Mouse (Mus musculus) layer of hippocampus, postnatal 25 days (tissue): Measurements from ENCODE around the gene Hvcn1. TPM values are rescaled to one million over a fixed set of nuclear protein-coding genes. Genes with fewer than 3 reads are reported as not detected.

ENCODE experiments used
- DNase-seq, 2 experiments: peaks; one replicate each; pipeline ENCODE4 v3.0.0; 2022; ENCODE audit warnings: mixed read lengths in 2 of 2, low spot score in 1 of 2; ENCODE audit errors: extremely low spot score in 1 of 2
- total RNA-seq, 2 experiments: library from RNA; stranded (reverse); gene quantifications; 2 replicates each; pipeline ENCODE4 v1.2.3; 2021

Hvcn1 gene
- total RNA-seq, 2 experiments from 2014 or later, result 3.2 to 3.6 TPM

DNA sequence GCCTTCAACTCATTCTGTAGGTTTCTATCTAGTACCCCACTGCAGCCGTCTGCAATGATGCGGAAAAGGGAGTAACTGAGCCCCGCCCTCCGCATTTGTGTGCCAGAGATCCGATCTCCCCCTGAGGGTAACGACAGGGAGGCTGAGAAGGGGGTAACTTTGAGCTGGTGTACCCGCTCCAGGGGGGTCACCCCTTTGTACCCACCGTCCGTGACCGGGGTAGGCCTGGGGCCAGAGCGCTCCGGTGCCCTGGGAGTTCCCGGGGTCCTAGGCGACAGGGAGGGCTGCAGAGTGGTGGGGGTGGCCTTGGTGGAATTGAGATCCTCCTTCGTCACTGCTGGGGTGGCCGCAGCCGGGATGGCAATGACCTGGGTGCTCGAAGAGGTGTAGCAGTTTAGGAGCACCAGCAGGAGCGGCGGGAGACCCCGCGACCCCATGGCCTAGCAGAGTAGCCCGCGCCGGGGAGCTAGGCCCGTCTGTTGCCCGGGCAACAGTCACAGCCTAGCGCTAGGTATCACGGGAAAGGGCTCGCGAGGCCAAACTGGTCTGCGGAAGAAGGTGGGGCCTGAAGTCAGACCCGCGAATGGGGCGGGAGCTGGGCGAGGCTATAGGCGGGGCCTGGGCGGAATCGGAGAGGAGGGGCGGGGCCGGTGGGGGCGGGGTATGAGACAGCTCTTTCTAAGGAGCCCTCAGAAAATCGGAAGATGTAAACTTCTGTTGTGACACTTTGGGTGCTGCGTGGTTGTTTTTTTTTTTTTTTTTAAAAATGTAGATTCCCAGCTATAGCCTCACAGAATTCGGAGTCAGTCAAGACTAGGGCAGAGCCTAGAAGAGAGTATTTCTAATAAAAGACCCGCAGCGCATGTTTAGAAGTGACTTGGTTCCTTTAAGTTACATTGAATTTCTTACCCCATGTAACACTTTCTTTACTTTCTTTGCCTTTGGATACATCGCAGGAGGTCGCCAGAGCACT, 57.6 kb downstream of the Hvcn1 start, which contains the start of gene Tctn1:
Gene Tctn1, minus strand, starts transcription at position 528 of the 973 bp plus-strand sequence.
- peak; percentile 59 to 71 for DNase-seq

DNA sequence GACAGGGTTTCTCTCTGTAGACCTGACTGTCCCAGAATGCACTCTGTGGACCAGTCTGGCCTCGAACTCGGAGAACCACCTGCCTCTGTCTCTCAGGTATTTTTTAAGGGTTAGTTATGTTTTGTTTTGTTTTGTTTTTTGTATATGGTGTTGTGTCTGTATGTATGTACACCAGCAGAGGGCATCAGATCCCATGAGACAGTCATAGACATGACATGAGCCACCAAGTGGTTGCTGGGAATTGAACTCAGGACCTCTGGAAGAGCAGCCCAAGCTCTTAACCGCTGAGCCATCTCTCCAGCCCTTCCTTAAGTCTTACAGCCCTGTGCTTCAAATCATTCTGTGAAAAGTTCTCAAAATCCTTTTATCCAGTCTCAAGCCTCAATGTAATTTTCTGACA, 58.6 kb downstream of the Hvcn1 start:
- no peak for DNase-seq

DNA sequence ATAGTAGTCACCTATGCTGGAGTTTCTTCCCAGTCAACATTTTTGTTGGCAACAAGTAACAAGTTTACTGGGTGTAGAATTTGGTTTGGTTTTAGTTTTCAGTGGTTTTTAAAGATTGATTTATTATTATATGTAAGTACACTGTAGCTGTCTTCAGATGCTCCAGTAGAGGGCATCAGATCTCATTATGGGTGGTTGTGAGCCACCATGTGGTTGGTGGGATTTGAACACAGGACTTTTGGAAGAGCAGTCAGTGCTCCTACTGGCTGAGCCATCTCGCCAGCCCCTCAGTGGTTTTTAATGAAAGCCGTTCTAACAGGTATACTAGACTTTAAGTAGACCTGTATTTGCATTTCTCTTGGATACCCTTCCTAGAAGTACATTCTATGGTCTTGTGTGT, 59.3 kb downstream of the Hvcn1 start:
- DNase-seq, result no peak

- no peak for DNase-seq
These were observed 60.5 kb downstream of the Hvcn1 start for GRCm38 (mm10) chr5:122267136-122267535.

- peak; percentile 58 to 91 for DNase-seq
These were observed 61.3 kb downstream of the Hvcn1 start for GRCm38 (mm10) chr5:122267899-122268298.

DNA sequence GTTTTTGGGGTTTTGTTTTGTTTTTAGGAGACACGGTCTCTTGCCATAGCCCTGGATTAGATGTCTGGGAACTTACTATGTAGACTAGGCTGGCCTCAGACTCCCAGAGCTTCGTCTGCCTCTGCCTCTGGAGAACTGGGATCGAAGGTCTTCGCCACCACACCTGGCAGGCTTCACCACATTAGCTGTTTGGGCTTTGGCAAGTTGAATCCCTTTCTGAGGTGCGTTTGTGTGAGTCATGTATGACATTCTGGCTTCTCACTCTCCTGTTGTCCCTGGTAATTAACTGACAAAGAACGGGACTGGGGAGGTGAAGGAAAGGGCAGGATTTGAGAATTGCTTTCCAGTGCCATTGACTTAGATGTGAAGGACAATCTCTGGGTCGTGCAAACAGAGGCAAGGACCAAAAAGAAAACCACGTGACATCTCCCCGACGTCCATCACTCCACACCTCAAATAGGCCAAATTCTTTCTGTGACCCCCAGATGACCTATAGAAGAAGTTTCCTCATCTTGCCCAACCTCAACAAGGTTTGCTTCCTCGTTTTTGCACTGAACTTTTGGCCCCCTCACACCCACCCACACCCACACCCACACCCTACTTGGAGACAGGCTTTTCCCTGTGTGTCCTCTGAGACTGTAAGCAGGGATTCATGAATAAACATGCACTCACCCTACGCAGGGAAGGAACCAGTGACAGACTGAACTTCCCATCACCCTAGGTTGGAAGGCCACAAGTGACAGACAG, 62.4 kb downstream of the Hvcn1 start:
- DNase-seq, result no peak

- DNase-seq, result no peak
These were observed 66.2 kb downstream of the Hvcn1 start for GRCm38 (mm10) chr5:122272821-122273220.

GRCm38 (mm10) chr5:122274785-122275184, 68.2 kb downstream of the Hvcn1 start:
- DNase-seq, result no peak

DNA sequence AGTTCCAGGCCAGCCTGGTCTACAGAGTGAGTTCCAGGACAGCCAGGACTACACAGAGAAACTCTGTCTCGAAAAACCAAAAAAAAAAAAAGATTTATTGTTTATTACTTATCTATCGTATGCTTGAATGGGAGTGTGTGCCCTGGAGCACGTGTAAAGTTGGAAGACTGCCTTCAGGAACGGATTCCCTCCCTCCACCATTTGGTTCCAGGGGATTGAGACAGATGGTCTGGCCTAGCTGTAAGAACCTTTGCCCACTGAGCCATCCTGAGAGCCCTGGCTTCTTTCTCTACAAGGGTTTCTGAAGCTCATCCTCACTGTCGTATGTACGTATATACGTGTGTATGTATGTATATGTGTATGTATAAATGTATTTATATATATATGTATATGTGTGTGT, 72.3 kb downstream of the Hvcn1 start:
- DNase-seq, result no peak

DNA sequence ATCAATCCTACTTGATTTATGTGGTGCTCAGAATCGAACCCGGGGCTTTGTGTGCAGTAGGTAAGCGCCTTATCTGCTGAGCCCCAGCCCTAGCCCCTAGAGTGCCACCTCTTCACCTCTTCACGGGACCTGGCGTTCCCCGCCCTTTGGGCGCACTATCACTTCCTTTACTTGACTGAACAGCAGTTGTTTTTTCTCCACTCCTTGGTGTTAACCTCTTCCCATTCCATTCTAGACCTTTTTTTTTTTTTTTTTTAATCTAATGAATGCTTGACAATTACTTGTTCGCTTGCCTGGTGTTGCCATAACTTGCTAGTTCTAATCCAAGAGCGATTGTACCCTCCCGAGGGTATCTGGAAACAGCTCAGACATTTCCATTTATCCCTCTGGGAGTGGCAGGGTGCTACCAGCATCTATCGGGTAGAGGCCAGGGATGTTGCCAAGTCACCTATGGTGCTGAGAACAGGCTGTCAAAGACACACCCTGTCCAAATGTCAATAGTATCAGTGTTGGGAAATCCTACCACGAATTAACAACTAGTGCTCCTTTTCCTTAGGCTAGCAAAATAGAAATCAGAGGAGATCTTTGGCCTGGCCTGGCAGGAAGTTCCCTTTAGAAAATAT, 73.3 kb downstream of the Hvcn1 start:
- DNase-seq, result no peak

GRCm38 (mm10) chr5:122280422-122280826, 73.8 kb downstream of the Hvcn1 start:
- no peak for DNase-seq

DNA sequence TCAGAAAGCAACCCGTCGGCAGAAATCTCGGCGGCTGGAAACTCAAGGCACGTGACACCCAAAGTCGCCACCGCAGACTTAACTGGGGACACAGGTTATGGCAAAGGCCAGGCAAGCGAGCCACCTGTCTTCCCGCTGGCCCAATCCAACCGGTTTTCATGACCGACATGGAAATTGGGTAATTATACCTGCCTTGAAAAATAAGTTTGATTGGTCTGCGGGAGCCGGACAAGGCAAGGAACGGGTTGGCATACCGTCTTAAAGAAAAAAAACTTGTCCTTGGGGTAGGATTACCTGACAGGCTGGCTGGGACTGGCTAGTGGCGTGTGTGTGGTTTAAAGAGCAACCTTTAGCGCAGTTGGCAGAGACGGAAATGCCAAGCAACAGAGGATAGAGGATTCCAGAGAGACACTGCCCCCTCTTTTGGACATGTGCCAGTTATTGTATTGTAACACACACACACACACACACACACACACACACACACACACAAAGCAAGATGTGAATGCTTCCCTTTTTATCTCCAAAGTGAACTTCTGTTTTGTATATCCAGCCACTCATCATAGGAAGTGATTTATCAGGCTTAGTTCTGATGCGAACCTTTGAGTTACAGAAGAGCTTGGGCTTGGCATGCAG, 74.3 kb downstream of the Hvcn1 start:
- no peak for DNase-seq

GRCm38 (mm10) chr5:122283828-122284182, 77.2 kb downstream of the Hvcn1 start:
- no peak for DNase-seq

DNA sequence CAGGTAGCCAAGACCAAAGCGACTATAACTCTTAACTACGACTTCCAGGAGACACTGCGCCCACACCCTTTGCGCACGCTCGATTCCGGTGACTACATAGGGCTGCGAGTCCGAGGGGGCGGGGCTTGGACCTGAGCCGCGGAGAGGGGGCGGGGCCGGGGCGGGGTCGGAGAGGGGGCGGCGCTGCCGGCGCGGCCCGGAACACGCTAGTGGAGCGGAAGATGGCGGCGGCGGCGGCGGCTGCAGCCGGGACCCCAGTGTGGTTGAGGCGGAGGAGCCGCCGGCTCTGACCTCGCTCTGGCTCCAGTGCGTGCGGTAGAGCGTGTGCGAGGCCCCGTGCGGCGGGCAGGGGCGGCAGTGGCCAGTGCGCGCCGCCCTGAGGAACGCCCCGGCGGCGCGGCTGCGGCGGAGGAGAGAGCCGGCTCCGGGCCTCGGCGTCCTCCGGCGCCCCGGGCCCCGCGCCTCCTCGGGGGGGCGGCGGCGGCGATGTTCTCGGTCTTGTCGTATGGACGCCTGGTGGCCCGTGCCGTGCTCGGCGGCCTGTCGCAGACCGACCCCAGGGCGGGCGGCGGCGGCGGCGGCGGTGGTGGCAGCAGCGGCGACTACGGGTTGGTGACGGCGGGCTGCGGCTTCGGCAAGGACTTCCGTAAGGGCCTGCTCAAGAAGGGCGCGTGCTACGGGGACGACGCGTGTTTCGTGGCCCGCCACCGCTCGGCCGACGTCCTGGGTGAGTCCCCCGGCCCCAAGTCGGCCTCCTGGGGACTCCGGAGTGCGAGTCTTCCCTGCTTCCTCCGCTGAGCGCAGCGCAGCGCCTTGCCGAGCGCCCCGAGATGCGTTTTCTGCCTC, 77.8 kb downstream of the Hvcn1 start, which contains the start of gene Pptc7:
Gene Pptc7, plus strand, starts transcription at position 183 of the 846 bp plus-strand sequence.
- DNase-seq, result peak; percentile 85 to 92

DNA sequence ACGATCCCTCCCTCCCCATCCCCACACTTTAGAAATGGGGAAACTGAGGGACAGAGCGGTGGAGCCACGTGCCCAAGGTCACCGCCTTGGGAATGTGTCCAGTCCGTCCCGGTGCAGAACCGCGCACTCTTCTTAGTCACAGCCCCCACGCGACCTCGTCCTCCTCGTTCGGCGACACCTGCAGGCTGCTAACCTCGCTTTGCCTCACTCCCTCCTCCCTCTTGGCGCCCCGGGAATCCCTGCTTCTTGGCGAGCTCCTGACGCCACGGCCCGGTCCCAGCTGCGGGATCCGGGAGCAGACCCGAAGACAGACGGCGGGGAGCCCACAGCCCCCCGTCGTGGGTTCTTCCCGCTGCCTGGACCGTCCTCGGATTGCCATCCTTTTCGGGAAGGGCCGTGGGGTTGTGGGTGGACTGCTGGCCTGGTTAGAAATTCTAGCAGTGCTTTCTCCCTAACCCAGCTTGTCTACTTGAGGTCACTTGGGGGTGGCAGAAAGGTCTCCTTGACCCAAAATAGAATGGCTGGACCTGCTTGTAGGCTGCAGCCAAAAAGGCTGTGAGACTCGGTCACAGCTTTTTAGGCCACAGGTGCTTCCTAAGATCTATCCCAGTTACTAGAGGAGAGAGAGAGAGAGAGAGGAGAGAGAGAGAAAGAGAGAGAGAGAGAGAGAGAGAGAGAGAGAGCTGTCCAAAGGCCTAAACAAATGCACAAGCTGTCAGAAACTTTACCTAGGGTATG, 78.6 kb downstream of the Hvcn1 start:
- peak in 1 of 2 experiments; percentile 42 for DNase-seq

- DNase-seq, result no peak
These were observed 79.2 kb downstream of the Hvcn1 start for GRCm38 (mm10) chr5:122285767-122286150.

DNA sequence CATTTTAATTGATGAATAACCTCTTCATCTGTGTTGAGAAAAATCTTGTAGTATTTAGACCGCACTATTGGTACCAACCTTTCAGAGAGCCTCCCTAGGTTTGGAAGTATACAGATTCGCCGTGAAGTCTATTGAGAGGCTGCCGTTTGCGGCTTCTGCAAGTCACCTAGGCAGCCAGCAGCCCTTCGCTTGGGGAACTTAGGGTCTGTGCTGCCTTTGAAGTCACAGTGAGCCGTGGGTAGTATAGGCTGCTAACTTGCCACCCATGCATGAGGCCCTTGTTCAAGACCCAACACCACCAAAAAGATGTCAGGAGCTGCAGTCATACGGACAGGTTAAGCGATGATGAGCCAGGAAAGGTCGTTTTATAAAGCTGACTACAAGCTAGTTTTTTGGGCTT, 79.6 kb downstream of the Hvcn1 start:
- DNase-seq, result no peak

- no peak for DNase-seq
These were observed 80.4 kb downstream of the Hvcn1 start for GRCm38 (mm10) chr5:122287026-122287425.
